Mouse (Mus musculus): ENCODE measurements at regions not wholly inside any gene's neighbourhood (a gene's known extent, or its start where the extent isn't known, plus 50 kb on each side); places are given as distances from the start of the nearest gene placed in this dataset.
A peak's percentile ranks its signal among the peaks of the same experiment; 100 is the strongest.

- no peak overlapping the region for H3K9ac ChIP-seq (replicated peaks; ENCODE audit: low read length)
- H3K27ac ChIP-seq (replicated peaks; ENCODE audit: low read depth, low read length) = no peak overlapping the region
- no peaks in the 10 kb centered on the region for H3K4me1 ChIP-seq (ENCODE audit: control insufficient read depth, insufficient read depth, low read length)
- H3K36me3 ChIP-seq (ENCODE audit: control insufficient read depth, insufficient read depth, low read length) = no peaks in the 10 kb centered on the region
- H3K27me3 ChIP-seq (ENCODE audit: control insufficient read depth, insufficient read depth, low read length) = no peaks in the 10 kb centered on the region
- H3K9me3 ChIP-seq (ENCODE audit: control insufficient read depth, low read length) = no peaks in the 10 kb centered on the region
- ATAC-seq (ENCODE audit: low FRiP score, low TSS enrichment) (no peak), DNase-seq (no peak)
- no peak overlapping the region for H3K4me2 ChIP-seq (ENCODE audit: low read length)
- WGBS = 81% methylated on average over 2 of the region's 2 CpGs
- H3K4me3 ChIP-seq (replicated peaks; ENCODE audit: low read depth, low read length) = no peak overlapping the region
Measured at GRCm38 (mm10) chr12:48283818-48284217, 1098.6 kb upstream of the Foxg1 start.

- no peaks in the 10 kb centered on the region for H3K27me3 ChIP-seq (ENCODE audit: control insufficient read depth, insufficient read depth, low read length)
- 25% methylated on average over 3 of the region's 3 CpGs for WGBS
- ATAC-seq (ENCODE audit: low FRiP score, low TSS enrichment) (peak; percentile 60), DNase-seq (peak; percentile 77)
- no peak overlapping the region for H3K4me3 ChIP-seq (replicated peaks; ENCODE audit: low read depth, low read length)
- H3K9ac ChIP-seq (replicated peaks; ENCODE audit: low read length) = no peak overlapping the region
- no peak overlapping the region for H3K27ac ChIP-seq (replicated peaks; ENCODE audit: low read depth, low read length)
- no peaks in the 10 kb centered on the region for H3K36me3 ChIP-seq (ENCODE audit: control insufficient read depth, insufficient read depth, low read length)
- no peaks in the 10 kb centered on the region for H3K4me1 ChIP-seq (ENCODE audit: control insufficient read depth, insufficient read depth, low read length)
- no peaks in the 10 kb centered on the region for H3K9me3 ChIP-seq (ENCODE audit: control insufficient read depth, low read length)
- H3K4me2 ChIP-seq (ENCODE audit: low read length) = no peak overlapping the region
Measured at GRCm38 (mm10) chr12:48284386-48284785, 1098.1 kb upstream of the Foxg1 start.

- H3K27me3 ChIP-seq (ENCODE audit: control insufficient read depth, insufficient read depth, low read length) = no peaks in the 10 kb centered on the region
- no peak for DNase-seq
- no peaks in the 10 kb centered on the region for H3K36me3 ChIP-seq (ENCODE audit: control insufficient read depth, insufficient read depth, low read length)
- H3K9ac ChIP-seq (replicated peaks; ENCODE audit: low read length) = no peak overlapping the region
- 0 out of 2 replicates have a peak, but pooled peaks cover 3% of the 10 kb centered on the region for H3K4me1 ChIP-seq (ENCODE audit: control insufficient read depth, insufficient read depth, low read length)
- no peak overlapping the region for H3K4me3 ChIP-seq (replicated peaks; ENCODE audit: low read depth, low read length)
- 47% methylated on average over 3 of the region's 3 CpGs for WGBS
- no peaks in the 10 kb centered on the region for H3K9me3 ChIP-seq (ENCODE audit: control insufficient read depth, low read length)
- no peak for ATAC-seq (ENCODE audit: low FRiP score, low TSS enrichment)
- H3K27ac ChIP-seq (replicated peaks; ENCODE audit: low read depth, low read length) = 0 out of 2 replicates have a peak overlapping the region, but pooled peaks have one; percentile 32
- no peak overlapping the region for H3K4me2 ChIP-seq (ENCODE audit: low read length)
Measured at GRCm38 (mm10) chr12:48290146-48290545, 1092.3 kb upstream of the Foxg1 start.

Measured in midbrain, embryonic 14.5 days (tissue).